Mouse (Mus musculus): ENCODE data around the gene Rrm2.

Rrm2 gene

GRCm38 (mm10) chr12:24696500-24697483 is 11.2 kb upstream of the Rrm2 start:
- TF ChIP-seq GATA4 (IDR thresholded peaks at IDR 0.05; ENCODE audit: insufficient replicate concordance, low read length) = no peak

DNA sequence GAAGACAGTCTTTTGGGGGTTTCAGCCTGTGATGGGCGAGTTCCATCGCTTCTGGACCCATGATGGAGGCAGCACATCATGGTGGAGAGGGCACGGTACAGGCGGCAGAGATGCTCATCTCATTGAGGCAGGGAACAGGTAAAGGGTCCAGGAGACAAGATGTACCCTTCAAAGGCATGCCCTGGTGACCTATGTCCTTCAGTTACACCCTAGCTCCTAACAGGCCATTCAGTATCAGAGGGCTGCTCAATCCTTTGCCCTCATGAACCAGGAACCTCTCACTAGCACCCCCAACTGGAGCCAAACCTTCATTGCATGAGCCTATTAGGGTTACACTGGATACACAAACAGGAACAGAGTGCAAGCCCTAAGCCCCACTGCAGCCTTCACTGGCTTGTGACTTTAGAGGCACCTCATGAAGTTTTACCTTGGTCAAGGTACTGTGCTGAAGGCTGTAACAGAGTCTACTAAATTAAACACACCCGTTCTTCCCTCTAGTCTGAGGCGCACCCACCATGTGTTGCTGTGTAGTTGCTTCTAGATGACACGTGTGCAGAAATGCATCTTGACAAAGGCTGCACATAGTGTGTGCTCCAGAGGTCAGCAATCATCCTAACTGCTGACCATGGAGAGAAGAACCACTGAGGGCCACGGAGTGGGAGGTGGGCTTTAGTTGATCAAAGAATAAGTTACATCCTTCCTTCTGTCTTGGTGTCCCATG is 10.4 kb upstream of the Rrm2 start:
- TF ChIP-seq GATA4 (IDR thresholded peaks at IDR 0.05; ENCODE audit: insufficient replicate concordance, low read length) = no peak

GRCm38 (mm10) chr12:24698514-24698913 is 9.5 kb upstream of the Rrm2 start:
- no peak for TF ChIP-seq GATA4 (IDR thresholded peaks at IDR 0.05; ENCODE audit: insufficient replicate concordance, low read length)

DNA sequence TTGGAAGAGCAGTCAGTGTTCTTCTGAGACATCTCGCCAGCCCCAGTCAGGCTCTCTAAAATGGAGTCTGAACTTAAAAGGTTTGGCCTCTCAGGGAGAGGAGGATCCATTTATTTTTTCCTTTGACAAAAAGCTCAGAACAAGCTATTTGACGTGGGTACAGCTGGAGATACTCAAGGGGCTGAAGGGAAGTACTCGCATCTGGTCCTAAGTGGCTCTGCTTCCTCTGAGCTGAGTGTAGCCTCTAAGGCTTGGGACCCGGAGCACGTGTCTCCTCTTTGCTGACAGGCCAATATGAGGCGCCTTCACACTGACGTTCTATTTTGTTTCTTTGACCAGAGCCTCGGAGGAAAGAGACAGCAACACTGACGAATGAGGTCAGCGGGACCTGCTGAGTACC is 8.5 kb upstream of the Rrm2 start:
- no peak for TF ChIP-seq GATA4 (IDR thresholded peaks at IDR 0.05; ENCODE audit: insufficient replicate concordance, low read length)

DNA sequence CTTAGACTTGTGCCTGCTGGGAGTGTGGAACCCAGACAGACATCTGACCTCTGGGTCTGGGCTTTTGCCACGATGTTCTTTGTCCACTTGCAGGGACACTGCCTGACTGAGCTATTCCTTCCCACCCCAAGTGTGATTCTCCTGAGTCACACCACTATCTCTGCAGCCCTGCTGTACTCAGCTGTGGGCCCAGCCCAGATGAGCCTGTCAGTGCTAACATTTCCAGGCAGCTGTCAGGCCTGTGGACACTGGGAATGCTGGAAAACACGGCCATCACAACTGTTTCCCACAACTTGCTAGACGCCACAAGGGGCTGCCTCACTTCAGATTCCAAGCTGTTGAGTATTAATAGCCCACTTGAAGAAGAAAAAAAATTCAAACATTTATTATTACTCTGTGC is 5.0 kb upstream of the Rrm2 start:
- no peak for TF ChIP-seq GATA4 (IDR thresholded peaks at IDR 0.05; ENCODE audit: insufficient replicate concordance, low read length)

- TF ChIP-seq GATA4 (IDR thresholded peaks at IDR 0.05; ENCODE audit: insufficient replicate concordance, low read length) = peak; percentile 35; the same call in 1 of the 2 replicates
Observed at GRCm38 (mm10) chr12:24705502-24706263, 2.4 kb upstream of the Rrm2 start.

GRCm38 (mm10) chr12:24706764-24707479 is 1.1 kb upstream of the Rrm2 start:
- no peak for TF ChIP-seq GATA4 (IDR thresholded peaks at IDR 0.05; ENCODE audit: insufficient replicate concordance, low read length)

DNA sequence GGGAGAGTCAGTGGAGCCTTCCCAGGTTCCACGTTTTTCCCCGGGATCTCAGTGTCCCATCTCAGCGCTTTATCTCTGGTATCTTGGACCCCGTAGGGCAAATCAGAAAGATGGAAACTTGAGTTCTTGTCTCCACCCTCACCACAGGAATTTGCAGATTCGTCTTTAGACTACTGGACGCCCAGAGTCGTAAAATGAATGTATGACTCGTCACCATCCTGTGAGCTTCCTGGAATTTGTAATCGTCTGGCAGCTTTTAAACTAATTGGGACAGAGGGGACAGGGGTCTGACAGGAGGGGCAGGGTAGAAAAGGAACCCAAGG is 600 bp upstream of the Rrm2 start:
- TF ChIP-seq GATA4 (IDR thresholded peaks at IDR 0.05; ENCODE audit: insufficient replicate concordance, low read length) = no peak

DNA sequence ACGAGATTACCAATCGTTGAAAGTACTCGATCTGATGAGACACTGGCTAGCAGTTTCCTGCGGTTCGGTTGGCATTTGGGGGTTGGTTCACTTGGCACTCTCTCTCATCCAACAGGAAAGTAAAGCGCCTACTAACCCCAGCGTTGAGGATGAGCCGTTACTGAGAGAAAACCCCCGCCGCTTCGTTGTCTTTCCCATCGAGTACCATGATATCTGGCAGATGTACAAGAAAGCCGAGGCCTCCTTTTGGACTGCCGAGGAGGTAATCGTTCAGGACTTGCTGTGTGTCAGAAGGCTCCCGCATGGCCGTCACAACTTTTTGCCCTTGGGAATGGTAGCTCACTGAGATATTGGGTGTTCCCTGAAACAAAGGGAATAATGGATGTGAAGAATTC is 780 bp downstream of the Rrm2 start:
- no peak for TF ChIP-seq GATA4 (IDR thresholded peaks at IDR 0.05; ENCODE audit: insufficient replicate concordance, low read length)

- no peak for TF ChIP-seq GATA4 (IDR thresholded peaks at IDR 0.05; ENCODE audit: insufficient replicate concordance, low read length)
Observed at GRCm38 (mm10) chr12:24709409-24709808, 1.4 kb downstream of the Rrm2 start.

DNA sequence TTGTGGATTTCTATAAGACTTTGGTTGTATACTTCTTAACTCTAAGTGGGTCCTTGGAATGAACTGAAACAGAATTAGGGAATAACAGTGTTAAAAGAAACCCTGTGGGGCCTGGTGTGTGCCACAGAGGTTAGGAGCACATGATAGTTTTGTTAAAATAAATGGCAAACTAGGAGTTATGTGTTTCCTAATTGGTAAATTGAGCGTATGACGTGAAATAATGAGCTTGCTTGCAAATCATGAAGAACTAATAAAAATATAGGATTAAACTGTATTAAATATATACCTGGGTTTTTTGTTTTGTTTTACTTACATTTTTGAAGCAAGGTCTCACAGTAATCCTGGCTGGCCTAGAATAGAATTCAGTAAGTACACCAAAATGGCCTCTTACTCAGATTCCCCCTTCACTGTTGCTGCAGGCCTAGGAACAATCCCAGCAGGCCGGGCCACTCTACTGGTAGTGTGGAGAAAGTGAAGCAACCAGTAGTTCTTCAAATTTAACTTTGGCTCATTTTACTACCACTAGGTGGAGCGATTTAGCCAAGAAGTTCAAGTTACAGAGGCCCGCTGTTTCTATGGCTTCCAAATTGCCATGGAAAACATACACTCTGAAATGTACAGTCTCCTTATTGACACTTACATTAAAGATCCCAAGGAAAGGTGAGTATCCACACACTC is 1.9 kb downstream of the Rrm2 start:
- no peak for TF ChIP-seq GATA4 (IDR thresholded peaks at IDR 0.05; ENCODE audit: insufficient replicate concordance, low read length)

DNA sequence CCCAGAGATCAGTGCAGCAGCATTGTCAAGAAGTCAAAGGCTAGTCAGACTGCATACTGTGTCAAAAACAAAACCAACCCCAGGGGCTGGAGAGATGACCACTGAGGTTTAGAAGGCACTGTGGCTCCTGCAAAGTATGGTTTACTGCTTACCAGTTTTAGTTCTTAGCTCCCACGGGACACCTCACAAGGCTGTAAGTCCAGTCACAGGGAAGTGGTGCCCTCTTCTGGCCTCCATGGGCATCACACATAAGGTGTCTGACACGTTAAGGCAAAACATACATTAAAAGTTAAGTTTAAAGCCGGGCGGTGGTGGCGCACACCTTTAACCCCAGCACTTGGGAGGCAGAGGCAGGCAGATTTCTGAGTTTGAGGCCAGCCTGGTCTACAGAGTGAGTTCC is 2.6 kb downstream of the Rrm2 start:
- TF ChIP-seq GATA4 (IDR thresholded peaks at IDR 0.05; ENCODE audit: insufficient replicate concordance, low read length) = no peak

DNA sequence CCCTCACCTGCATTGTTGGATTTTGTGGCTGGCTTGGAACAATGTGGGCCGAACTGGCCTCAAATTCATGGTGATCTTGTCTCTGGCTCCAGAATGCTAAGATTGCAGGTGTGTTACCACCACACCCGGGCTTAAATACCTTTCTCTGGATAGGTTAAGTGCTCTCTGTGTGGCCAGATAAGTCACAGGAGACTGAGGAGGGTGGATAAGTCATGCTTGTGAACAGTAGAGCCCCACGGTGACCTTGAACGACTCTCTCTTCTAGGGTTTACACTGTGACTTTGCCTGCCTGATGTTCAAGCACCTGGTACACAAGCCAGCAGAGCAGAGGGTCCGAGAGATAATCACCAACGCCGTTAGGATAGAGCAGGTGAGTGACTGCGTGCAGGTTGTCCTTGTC is 4.4 kb downstream of the Rrm2 start:
- no peak for TF ChIP-seq GATA4 (IDR thresholded peaks at IDR 0.05; ENCODE audit: insufficient replicate concordance, low read length)

DNA sequence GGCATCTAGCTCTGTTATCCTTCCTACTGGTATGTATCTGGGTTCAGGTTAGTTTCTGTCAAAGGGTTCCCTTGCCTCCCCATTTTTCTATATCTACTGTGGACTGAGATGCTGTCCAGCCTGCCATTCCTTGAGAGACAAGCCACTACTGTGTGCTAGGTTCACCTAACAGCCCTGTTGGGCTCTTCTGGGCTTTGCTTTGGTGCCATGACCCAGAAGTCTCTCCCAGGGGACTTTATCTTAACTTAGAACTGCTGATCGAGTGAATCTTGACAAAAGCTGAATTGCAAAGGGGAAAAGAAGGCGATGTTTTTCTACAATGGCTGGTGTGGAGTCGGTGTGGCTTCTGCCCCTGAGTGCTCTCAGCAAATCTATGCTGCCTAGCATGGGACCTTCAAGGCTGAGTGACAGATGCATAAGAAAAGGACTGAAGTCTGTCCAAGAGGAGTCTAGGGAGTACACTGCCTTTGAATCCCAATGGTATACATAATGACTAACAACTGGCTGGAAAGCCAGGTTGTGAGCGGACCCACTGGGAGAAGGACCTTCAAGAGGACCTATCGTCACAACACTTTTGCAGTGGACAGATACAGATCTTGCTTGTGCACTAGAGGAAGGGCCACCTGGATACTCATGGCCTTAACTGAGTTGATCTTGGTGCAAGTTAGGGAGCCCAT is 6.7 kb downstream of the Rrm2 start:
- TF ChIP-seq GATA4 (IDR thresholded peaks at IDR 0.05; ENCODE audit: insufficient replicate concordance, low read length) = no peak
